Mouse (Mus musculus): ENCODE measurements at regions not wholly inside any gene's neighbourhood (a gene's known extent, or its start where the extent isn't known, plus 50 kb on each side); places are given as distances from the start of the nearest gene placed in this dataset.

DNA sequence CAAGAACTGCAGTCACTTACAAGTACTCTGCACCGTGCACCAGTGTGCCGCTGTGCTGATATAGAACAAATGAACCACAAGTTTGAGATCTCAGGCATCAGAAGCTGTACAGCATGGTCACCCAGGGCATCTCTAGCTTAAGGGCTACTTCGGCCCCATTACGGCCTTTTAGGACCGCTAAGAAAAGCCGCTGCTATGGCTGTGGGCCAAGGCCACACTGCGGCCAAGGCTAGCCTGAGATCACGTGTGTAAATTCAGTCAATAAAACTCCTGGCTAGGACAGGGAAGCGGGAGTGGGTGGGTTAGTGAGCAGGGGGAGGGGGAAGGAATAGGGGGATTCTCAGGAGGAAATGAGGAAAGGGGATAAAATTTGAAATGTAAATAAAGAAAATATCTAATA lies 50.9 kb upstream of the Atp12a start:
- DNase-seq (ENCODE audit: low read depth, low spot score): no peak

DNA sequence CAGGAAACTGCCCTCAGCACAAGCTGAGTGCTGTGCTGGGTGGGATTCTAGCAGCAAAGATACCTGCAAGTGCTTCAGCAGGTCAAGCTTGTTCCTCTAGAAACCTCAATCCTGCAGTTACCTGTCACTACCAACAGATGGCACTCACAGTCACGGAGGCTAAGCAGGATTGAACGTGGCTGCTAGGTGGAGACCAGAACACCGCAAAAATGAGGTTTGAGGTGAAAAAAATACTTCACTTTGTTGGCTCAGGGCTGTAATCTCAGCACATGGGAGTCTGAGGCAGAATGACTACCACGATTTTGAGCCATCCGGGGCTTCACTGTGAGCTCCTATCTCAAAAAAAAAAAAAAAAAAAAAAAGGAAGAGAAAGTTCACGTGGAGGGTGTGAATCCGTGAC lies 50.4 kb upstream of the Atp12a start:
- peak; percentile 78 for DNase-seq (ENCODE audit: low read depth, low spot score)

Data from CD4-positive, CD25-positive, alpha-beta regulatory T cell, adult 2 months (primary cell).